Mouse (Mus musculus) kidney, adult 2 months (tissue): ENCODE measurements at regions not wholly inside any gene's neighbourhood (a gene's known extent, or its start where the extent isn't known, plus 50 kb on each side); places are given as distances from the start of the nearest gene placed in this dataset.

ENCODE experiments used
- DNase-seq: peaks from one replicate; pipeline ENCODE4 v3.0.0; 2021
- H3K27ac ChIP-seq: fragments of 200-500 bp; 2 replicates; pipeline ENCODE4 v1.5.1; 2012; ENCODE audit warnings: low read depth, low read length, control low read depth, inconsistent platforms; ENCODE audit not compliant: insufficient read depth
- H3K27me3 ChIP-seq: fragments of 200-500 bp; replicated peaks from 2 replicates; pipeline ENCODE4 v1.6.1; 2012; ENCODE audit warnings: mild to moderate bottlenecking, moderate library complexity, low read length, inconsistent platforms; ENCODE audit not compliant: control insufficient read depth, insufficient read depth
- H3K36me3 ChIP-seq: fragments of 200-500 bp; 2 replicates; pipeline ENCODE4 v1.6.1; 2012; ENCODE audit warnings: mild to moderate bottlenecking, moderate library complexity, low read length, inconsistent platforms; ENCODE audit not compliant: control insufficient read depth, insufficient read depth
- H3K4me1 ChIP-seq: fragments of 200-500 bp; 2 replicates; pipeline ENCODE4 v1.6.1; 2011; ENCODE audit warnings: low read length; ENCODE audit not compliant: control insufficient read depth, insufficient read depth
- H3K4me3 ChIP-seq: fragments of 200-500 bp; 2 replicates; pipeline ENCODE4 v1.5.1; 2011; ENCODE audit warnings: mild to moderate bottlenecking, low read depth, low read length, control low read depth; ENCODE audit not compliant: insufficient read depth
- CTCF ChIP-seq: fragments of 200-500 bp; conservative IDR thresholded peaks from 2 replicates; pipeline ENCODE4 v1.5.1; 2011; ENCODE audit warnings: low read depth, mild to moderate bottlenecking, control low read depth, low read length, moderate library complexity, mixed read lengths; ENCODE audit not compliant: insufficient read depth, insufficient read length
- POLR2A ChIP-seq: fragments of 200-500 bp; IDR thresholded peaks from one replicate; pipeline ENCODE4 v1.6.1; 2011; ENCODE audit warnings: low read depth, low read length, control low read depth
- WGBS: fragments of 180-500 bp; shearing (Covaris S2); methylation state at CpG from one replicate; pipeline ENCODE4 v1.1.7; 2018; 5-methylcytosine and 5-hydroxymethylcytosine counted together

DNA sequence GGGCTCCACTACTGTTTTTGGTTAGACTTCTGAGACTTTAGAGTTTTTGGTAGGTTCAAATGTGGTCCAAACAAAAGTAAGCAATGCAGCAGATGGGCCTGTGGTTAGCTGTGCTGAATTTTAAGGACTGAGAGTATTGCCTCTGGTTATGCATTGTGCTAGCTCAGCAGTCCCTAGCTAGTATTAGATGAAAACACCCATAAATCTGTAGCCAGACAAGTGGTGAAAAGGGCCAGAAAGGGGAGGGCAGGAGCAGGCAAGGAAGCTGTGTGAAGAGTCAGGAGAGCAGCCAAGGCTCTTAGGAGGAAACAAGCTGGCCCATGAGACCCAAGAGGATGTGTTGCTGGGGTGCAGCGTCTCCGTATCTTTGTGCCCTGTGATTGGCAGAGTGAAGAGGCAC, 559.9 kb downstream of the Sqor start:
- no peak for DNase-seq
- H3K4me1 ChIP-seq = no peaks in the 10 kb centered on the region
- no peak overlapping the region for H3K4me3 ChIP-seq
- no peak overlapping the region for H3K27ac ChIP-seq
- H3K36me3 ChIP-seq = no peaks in the 10 kb centered on the region
- WGBS = 50% methylated on average over 2 of the region's 2 CpGs
- no peaks in the 10 kb centered on the region for H3K27me3 ChIP-seq
- TF ChIP-seq POLR2A (no peak), CTCF (no peak)

DNA sequence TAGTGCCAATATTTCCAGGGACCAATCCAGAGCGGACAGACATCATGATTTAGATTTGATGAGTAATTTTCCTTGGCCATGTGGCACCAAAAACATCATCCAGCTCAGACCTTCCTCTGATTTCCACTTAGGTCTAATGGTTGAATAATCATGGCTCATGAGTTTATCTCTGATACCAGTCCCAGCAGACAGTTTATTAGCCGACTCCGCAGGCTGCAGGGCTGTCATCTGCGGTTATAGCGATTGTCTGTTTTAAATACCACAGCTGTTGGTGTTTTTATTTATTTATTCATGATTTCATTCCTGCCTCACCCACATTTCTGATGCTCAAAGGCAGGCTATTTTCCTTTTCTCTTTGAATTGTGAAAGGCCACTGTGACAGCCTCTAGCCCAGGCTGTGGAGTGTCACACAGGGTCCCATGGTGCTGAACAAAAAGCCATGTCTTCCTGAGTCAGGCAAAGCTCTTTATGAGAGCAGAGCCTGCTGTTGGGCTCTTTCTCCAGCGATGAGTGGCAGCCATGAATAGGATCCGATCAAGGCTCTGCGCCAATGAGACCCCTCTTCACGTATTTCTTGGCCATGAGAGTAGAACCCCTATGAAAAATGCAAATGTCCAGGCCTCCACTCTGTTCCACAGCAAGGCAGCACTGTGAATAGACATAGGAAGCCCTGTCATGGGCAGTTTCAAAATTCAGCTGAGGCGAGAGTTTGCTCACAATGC, 584.7 kb downstream of the Sqor start:
- Histone ChIP-seq H3K4me1 (no peaks in the 10 kb centered on the region), H3K36me3 (no peaks in the 10 kb centered on the region), H3K27me3 (no peaks in the 10 kb centered on the region), H3K4me3 (no peak overlapping the region), H3K27ac (no peak overlapping the region)
- DNase-seq = no peak
- TF ChIP-seq POLR2A (no peak), CTCF (no peak)
- WGBS = 83% methylated on average over 10 of the region's 10 CpGs

GRCm38 (mm10) chr2:123364204-123364603, 599.2 kb downstream of the Sqor start:
- no peak overlapping the region for H3K4me3 ChIP-seq
- no peaks in the 10 kb centered on the region for H3K4me1 ChIP-seq
- H3K27me3 ChIP-seq = no peaks in the 10 kb centered on the region
- no peak overlapping the region for H3K27ac ChIP-seq
- TF ChIP-seq CTCF (no peak), POLR2A (no peak)
- H3K36me3 ChIP-seq = no peaks in the 10 kb centered on the region
- no peak for DNase-seq

- no peaks in the 10 kb centered on the region for H3K36me3 ChIP-seq
Observed at GRCm38 (mm10) chr2:123366571-123366970, 601.5 kb downstream of the Sqor start.

DNA sequence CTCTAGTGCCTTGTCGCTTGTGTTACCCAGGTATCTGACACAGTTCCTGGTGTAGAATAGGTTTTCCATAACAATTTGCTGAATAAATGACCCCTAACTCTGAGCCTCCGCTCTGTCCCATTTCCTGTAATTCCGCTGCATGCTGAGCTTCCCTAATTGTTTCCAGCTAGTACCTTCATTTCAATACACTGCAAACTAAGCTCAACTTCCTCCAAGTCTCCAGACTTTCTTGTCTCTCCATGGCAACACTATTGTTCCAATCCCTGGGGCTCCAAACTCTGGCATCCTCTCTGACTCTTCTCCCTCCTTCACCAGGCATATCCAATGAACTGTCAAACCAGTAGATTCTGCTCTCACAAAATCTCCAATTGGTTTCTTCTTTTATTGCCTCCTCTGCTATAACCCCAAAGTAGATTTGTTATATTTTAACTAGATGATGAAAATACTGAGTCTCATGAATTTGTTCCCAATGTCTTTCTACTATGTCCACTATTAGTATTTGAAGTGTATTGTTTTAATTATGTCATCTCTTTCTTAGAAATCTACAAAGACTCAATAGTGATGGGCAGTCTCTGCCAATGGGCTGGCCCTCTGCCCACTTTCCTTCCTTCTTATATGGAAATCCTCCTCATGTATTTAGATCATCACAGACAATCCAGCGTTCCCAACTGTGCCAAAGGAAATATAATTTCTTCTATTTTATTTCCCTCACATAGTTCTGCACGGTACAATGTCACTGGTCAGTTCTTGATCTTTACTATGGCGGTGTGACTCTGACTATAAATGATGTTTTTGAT, 620.8 kb downstream of the Sqor start:
- no peak overlapping the region for H3K4me3 ChIP-seq
- TF ChIP-seq POLR2A (no peak), CTCF (no peak)
- H3K36me3 ChIP-seq = no peaks in the 10 kb centered on the region
- no peak overlapping the region for H3K27ac ChIP-seq
- WGBS = 61% methylated on average over 6 of the region's 6 CpGs
- DNase-seq = no peak
- H3K27me3 ChIP-seq = no peaks in the 10 kb centered on the region
- no peaks in the 10 kb centered on the region for H3K4me1 ChIP-seq

More at GRCm38 (mm10) chr2:123366571-123366970, 601.5 kb downstream of the Sqor start:
- Histone ChIP-seq H3K4me1 (no peaks in the 10 kb centered on the region), H3K27me3 (no peaks in the 10 kb centered on the region), H3K27ac (no peak overlapping the region), H3K4me3 (no peak overlapping the region)
- WGBS = 95% methylated on average over 2 of the region's 2 CpGs
- no peak for TF ChIP-seq POLR2A
- no peak for TF ChIP-seq CTCF
- no peak for DNase-seq

DNA sequence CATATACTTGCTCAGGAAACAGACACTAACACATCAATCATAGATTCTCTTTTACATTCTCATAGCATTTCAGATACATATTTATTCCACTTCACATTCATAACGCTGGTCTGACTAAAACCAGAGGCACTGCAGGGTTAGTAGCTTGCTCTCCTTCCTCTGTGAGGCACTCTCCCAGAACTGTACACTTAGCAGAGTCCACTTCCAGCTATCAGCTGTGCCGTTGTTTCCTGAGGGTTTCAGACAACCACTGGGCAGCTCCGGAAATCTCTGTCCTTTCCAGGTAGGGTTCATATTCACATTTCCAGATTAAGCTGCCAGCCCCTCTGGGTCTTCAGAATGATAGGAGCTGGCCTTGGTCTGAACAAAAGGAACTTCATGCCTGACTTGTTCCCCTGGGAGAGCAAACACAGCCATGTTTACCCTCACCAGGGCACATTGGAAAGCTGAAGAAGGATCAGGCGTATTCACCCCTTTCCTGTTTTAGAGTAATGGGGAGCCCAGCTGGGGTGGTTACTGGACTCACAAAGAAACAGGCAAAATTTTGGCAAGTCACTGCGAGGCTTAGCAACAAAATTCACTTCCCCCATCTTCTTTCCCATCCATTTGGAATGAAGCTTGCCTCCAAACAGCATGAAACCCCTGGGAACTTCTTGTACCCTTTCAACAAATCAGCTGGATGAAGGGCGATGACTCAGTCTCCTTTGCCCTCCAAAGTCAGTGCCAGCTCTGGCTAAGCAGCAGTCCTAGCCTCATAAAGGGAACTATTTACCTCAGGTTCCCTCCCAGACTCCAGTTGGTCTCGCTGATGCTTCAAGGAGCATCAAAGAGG, 622.0 kb downstream of the Sqor start:
- no peak overlapping the region for H3K27ac ChIP-seq
- H3K4me1 ChIP-seq = no peaks in the 10 kb centered on the region
- no peak overlapping the region for H3K4me3 ChIP-seq
- WGBS = 69% methylated on average over 7 of the region's 7 CpGs
- H3K36me3 ChIP-seq = no peaks in the 10 kb centered on the region
- TF ChIP-seq POLR2A = no peak
- no peak for TF ChIP-seq CTCF
- H3K27me3 ChIP-seq = no peaks in the 10 kb centered on the region
- DNase-seq = no peak
